Mouse (Mus musculus): ENCODE results near the gene Ecsit. TPM values are rescaled to one million over a fixed set of nuclear protein-coding genes. Genes with fewer than 3 reads are reported as not detected.

Gene Ecsit
- polyA plus RNA-seq, 1 experiment from 2014 or later: 31.5 TPM

Small RNAs within 50 kb of the gene (microRNA-seq; reads per million reads assigned to microRNA genes)
- not detected for gene Mir7084

Other genes starting within 250 kb of the Ecsit start
- gene Angptl8, start 249.9 kb downstream of the Ecsit start, polyA plus RNA-seq (2016; fragmentation: Nextera tagmentation; extraction: Ambion mirVana): 0.99 and 1.1 TPM in 2 replicates
- gene Dock6, start 232.8 kb downstream of the Ecsit start, polyA plus RNA-seq (2016; fragmentation: Nextera tagmentation; extraction: Ambion mirVana): 38.3 and 38.9 TPM in 2 replicates
- 7.3 and 8.8 TPM in 2 replicates for gene Rab3d, start 167.2 kb downstream of the Ecsit start, polyA plus RNA-seq (2016; fragmentation: Nextera tagmentation; extraction: Ambion mirVana)
- gene Ccdc159, start 158.0 kb downstream of the Ecsit start, polyA plus RNA-seq (2016; fragmentation: Nextera tagmentation; extraction: Ambion mirVana): 5.2 and 5.7 TPM in 2 replicates
- gene Tmem205, start 157.9 kb downstream of the Ecsit start, polyA plus RNA-seq (2016; fragmentation: Nextera tagmentation; extraction: Ambion mirVana): 33.4 and 39.4 TPM in 2 replicates
- gene Plppr2, start 148.4 kb downstream of the Ecsit start, polyA plus RNA-seq (2016; fragmentation: Nextera tagmentation; extraction: Ambion mirVana): 9.3 and 11.9 TPM in 2 replicates
- gene Swsap1, start 129.7 kb downstream of the Ecsit start, polyA plus RNA-seq (2016; fragmentation: Nextera tagmentation; extraction: Ambion mirVana): 7.3 and 7.4 TPM in 2 replicates
- 6.9 and 8.1 TPM in 2 replicates for gene Epor, start 121.9 kb downstream of the Ecsit start, polyA plus RNA-seq (2016; fragmentation: Nextera tagmentation; extraction: Ambion mirVana)
- gene Rgl3, start 96.0 kb downstream of the Ecsit start, polyA plus RNA-seq (2016; fragmentation: Nextera tagmentation; extraction: Ambion mirVana): 1.8 and 2.6 TPM in 2 replicates
- 1.9 TPM in 2 replicates for gene Ccdc151, start 82.8 kb downstream of the Ecsit start, polyA plus RNA-seq (2016; fragmentation: Nextera tagmentation; extraction: Ambion mirVana)
- 108 TPM in 2 replicates for gene Prkcsh, start 82.6 kb downstream of the Ecsit start, polyA plus RNA-seq (2016; fragmentation: Nextera tagmentation; extraction: Ambion mirVana)
- 0.23 TPM in 1 of 2 replicates, not detected in the other for gene Elavl3, start 33.4 kb downstream of the Ecsit start, polyA plus RNA-seq (2016; fragmentation: Nextera tagmentation; extraction: Ambion mirVana)
- not detected in 2 replicates for gene Gm49318, start 14.2 kb downstream of the Ecsit start, polyA plus RNA-seq (2016; fragmentation: Nextera tagmentation; extraction: Ambion mirVana)
- gene Zfp653, start 14.1 kb downstream of the Ecsit start, polyA plus RNA-seq (2016; fragmentation: Nextera tagmentation; extraction: Ambion mirVana): 13.2 and 14.0 TPM in 2 replicates
- 1.4 and 1.5 TPM in 2 replicates for gene Cnn1, start 13.8 kb upstream of the Ecsit start, polyA plus RNA-seq (2016; fragmentation: Nextera tagmentation; extraction: Ambion mirVana)
- 192 and 199 TPM in 2 replicates for gene Elof1, start 31.7 kb upstream of the Ecsit start, polyA plus RNA-seq (2016; fragmentation: Nextera tagmentation; extraction: Ambion mirVana)
- gene Acp5, start 50.3 kb upstream of the Ecsit start, polyA plus RNA-seq (2016; fragmentation: Nextera tagmentation; extraction: Ambion mirVana): 7.7 and 9.9 TPM in 2 replicates
- 64.7 and 66.7 TPM in 2 replicates for gene Pigyl, start 71.4 kb upstream of the Ecsit start, polyA plus RNA-seq (2016; fragmentation: Nextera tagmentation; extraction: Ambion mirVana)
- 0.09 and 0.16 TPM in 2 replicates for gene Zfp872, start 102.7 kb upstream of the Ecsit start, polyA plus RNA-seq (2016; fragmentation: Nextera tagmentation; extraction: Ambion mirVana)
- 12.0 and 13.6 TPM in 2 replicates for gene Zfp809, start 140.3 kb upstream of the Ecsit start, polyA plus RNA-seq (2016; fragmentation: Nextera tagmentation; extraction: Ambion mirVana)
- 10.2 and 11.5 TPM in 2 replicates for gene Zfp599, start 174.5 kb upstream of the Ecsit start, polyA plus RNA-seq (2016; fragmentation: Nextera tagmentation; extraction: Ambion mirVana)
- gene Zfp810, start 222.2 kb upstream of the Ecsit start, polyA plus RNA-seq (2016; fragmentation: Nextera tagmentation; extraction: Ambion mirVana): 36.6 and 36.9 TPM in 2 replicates